Mouse (Mus musculus) urinary bladder, adult 18-20 months (tissue): Measurements from ENCODE around the gene Akt1.

ENCODE experiments used
- DNase-seq, 2 experiments: peaks; one replicate each; pipeline ENCODE4 v3.0.0; 2022; ENCODE audit warnings: low spot score in 2 of 2, mixed read lengths in 2 of 2

Akt1 gene

GRCm38 (mm10) chr12:112627097-112627881, 47.4 kb downstream of the Akt1 start:
- DNase-seq: no peak

DNA sequence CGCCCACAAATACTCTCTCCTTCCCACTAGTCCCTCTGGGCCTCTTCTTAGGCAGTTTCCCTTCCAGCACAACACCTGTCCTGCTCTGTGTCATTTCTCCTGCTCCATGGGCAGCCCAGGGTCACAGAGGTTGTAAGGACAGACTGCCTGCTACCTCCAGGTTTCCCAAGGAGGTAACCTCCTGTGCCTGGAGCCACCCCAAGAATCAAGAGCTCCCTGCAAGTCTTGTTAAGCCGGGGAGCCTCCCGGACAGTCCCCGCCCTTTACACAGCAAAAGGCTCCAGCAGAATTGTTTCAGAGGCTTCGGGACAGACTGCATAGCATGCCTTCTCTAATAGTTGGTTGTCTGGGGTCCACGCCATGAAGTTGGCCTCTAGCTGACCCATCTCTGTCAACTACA, 48.2 kb downstream of the Akt1 start:
- DNase-seq: no peak

DNA sequence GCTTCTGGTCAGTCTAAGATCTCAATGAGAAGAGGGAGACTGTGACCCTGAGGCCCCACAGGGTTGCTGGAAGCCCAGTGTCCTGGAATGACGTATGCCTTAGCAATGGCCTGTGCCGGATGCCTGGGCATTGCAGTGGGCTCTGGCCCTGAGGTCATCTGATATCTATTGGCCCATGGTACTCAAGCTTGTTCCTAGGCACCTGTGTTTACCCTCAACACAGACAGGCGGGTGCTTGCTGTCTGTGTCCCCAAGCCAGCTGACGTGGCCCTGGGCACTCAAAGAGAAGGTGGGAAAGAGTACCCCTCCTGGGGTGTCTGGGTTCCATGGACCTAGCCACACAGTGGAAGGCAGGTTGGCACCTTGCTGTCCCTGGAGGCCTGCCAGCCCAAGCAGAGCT, 49.0 kb downstream of the Akt1 start:
- DNase-seq: no peak

DNA sequence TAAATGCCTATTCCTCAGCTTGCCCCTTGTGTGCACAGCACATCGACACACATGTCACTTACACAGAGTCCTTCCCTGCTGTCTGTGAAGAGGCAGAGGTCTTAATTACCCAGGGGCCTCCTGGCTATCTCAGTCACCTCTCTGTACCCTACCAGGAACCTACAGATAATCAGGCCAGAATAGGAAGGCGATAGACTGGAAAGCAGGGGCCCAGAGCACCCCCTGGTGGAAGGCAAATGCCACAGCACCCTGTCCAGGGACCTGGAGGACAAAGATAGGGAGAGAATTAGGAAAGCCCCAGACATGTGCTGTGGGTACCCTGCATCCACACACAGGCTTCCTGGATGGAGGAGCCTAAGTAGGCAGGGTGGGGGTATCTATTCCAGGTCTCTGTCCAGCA, 50.9 kb downstream of the Akt1 start:
- DNase-seq: peak in 1 of 2 experiments; percentile 47

GRCm38 (mm10) chr12:112621900-112622299, 52.8 kb downstream of the Akt1 start:
- no peak for DNase-seq

- DNase-seq: no peak
These were observed 54.2 kb downstream of the Akt1 start for GRCm38 (mm10) chr12:112620354-112621061.

GRCm38 (mm10) chr12:112619686-112620353, 54.9 kb downstream of the Akt1 start, which contains the start of gene Adssl1:
Adssl1 (plus strand) TSS chr12:112620045.
- peak in 1 of 2 experiments; percentile 52 for DNase-seq

GRCm38 (mm10) chr12:112618981-112619685, 55.6 kb downstream of the Akt1 start:
- no peak for DNase-seq

- no peak for DNase-seq
These were observed 56.7 kb downstream of the Akt1 start for GRCm38 (mm10) chr12:112617898-112618380.

DNA sequence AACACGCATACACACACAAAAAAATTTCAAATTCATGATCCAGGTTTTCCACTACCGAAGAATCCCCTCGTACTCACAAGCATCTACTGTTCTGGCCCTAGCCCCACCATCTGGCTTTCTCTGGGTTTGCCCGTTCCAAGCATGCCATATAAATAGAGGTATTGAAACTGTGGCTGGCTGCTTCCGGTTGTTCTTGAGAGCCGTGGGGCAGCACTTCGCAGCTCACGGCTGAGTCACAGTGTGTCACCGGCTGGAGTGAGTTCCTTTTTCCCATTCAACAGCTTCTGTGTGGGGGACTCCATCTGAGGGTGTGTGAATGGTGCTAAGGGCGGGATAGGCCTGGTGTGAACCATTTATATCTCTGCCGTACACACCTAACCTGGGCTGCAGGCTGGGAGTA, 57.5 kb downstream of the Akt1 start:
- DNase-seq: no peak

- DNase-seq: no peak
These were observed 58.0 kb downstream of the Akt1 start for GRCm38 (mm10) chr12:112616668-112617067.

DNA sequence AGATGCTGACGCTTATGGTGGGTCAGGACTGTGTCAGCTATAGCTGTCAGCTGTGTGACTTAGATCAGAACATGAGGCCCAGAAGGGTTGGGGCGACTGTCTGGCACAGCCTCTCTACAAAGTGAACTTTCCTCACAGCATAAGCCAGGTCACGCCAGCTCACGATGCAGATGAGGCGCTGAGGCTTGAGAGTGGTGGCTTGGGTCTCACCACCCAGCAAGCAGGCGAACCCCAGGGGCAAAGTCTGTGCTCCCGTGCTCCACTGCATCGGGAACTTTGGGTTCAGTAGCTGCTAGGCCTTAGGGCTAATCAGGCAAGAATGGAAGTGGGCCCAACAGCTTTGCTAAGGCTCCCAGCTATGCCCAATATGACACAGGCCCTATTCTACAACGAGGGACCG, 65.7 kb downstream of the Akt1 start:
- DNase-seq: no peak

DNA sequence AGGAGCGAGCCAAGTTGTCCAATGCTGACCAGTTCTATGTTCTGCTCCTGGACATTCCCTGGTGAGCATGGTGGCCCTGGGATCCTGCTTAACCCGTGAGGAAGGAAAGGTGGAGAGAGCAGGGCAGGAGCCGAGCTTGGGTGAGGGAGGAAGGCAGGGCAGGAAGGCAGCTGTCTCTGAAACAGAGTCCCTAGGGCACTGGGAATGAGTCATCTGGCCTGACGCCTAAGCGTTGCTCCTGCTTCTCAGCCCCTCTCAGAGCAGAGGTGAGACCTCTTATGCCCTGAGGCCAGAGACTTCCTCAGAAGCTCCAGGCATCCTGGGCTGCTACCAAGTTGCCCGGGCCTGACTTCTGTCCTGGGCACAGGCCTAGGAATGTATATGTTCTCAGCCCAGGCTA, 67.7 kb downstream of the Akt1 start:
- no peak for DNase-seq

DNA sequence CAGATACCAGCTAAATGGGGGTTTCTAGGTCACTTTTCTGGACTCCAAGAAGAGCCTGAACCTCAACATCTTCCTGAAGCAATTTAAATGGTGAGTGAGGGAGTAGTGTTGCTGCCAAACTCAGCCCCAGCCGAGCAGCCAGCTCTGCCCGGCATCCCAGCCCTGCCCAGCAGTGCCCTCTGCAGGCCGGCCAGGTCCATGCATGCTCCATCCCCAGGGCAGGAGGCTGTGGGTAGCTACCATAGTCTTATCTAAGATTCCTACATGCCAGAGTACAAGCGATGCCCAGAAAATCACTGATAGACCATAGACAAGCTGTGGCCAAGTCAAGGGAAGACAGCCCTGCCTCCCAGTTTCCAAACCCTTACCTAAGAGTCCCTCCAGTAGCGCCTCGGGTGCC, 68.9 kb downstream of the Akt1 start:
- DNase-seq: peak; percentile 58 to 60

- DNase-seq: no peak
These were observed 69.7 kb downstream of the Akt1 start for GRCm38 (mm10) chr12:112604709-112605649.

DNA sequence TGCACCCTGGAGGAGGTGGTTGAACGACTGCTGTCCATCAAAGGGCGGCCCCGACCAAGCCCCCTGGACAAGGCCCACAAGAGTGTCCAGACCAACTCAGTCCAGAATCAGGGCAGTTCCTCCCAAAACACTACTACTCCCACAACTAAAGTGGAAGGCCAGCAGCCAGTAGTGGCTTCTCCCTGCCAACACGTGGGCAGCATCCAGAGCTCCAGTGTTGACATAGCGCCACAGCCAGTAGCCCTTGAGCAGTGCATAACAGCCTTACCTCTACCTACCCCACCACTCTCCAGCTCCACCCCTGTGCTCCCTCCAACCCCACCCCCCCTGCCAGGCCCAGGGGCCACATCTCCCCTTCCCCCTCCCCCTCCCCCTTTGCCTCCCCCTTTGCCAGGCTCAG, 70.7 kb downstream of the Akt1 start:
- no peak for DNase-seq
